Mouse (Mus musculus) layer of hippocampus, adult 18-20 months (tissue): ENCODE measurements at regions not wholly inside any gene's neighbourhood (a gene's known extent, or its start where the extent isn't known, plus 50 kb on each side); places are given as distances from the start of the nearest gene placed in this dataset.
A peak's percentile ranks its signal among the peaks of the same experiment; 100 is the strongest.

Experiments used
- DNase-seq, 2 experiments: peaks; one replicate each; pipeline ENCODE4 v3.0.0; 2022; ENCODE audit warnings: low spot score in 2 of 2

DNA sequence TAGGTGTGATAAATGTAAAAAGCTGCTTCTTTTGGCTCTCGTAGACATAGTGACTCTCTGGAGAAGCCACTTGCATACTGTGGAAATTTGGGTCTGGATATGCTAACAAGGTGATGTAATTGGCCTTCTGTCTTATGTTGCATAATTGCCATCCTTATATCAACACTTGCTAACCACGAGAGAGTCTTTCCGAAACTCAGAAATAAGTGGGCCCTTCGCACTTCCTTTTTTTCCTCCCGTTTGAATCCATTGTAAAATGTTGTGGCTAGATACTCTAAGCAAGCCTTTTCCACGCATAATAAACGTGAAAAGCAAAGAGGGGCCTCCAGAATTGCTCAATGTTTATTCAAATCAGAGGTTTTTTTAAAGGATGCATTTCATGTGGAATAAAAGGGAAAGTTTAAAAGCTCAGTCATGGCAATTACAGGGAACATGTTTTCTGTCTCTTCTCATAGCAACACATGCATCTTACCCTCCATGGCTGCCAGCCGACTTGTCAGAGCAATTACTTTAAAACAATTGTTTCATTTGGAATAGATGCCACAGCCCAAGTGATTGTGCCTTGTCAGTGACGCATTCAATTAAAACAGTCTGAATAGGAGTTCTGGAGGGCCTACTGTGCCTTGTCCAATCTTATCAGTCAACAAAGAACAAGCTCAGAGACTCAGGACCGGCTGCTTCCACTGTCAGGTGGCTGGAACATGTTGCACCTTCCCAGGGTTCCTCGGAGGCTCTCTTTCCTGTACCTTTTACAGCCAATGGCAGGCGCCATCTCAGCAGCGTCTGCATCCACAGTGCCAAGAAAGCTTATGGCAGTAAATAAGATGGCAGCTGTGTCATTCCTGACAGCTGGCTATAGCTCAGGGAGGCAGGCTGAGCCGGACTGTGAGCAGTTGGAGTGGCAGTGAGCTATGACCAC lies 680.7 kb downstream of the Stpg2 start:
- peak in 1 of 2 experiments; percentile 35 for DNase-seq

DNA sequence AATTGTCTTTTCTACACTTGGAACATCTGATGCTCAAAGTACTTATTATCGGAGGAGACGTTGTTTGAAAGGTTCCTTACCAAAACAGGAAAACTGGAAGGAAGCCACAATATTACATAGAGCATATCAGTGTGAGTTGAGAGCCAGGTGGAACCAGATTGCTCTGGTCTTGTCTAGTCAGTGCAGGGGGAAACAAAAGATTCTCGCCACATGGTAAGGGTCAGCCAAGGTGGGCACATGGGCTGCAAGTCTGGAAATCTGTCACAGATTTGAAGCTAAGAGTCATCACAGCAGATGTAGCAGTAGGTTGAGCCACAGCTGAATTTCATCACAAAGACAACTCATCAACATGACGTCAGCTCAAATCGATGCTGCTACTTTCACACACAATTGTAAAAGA lies 681.8 kb downstream of the Stpg2 start:
- no peak for DNase-seq

- no peak for DNase-seq
Observed at GRCm38 (mm10) chr3:139888537-139888936, 683.0 kb downstream of the Stpg2 start.

GRCm38 (mm10) chr3:139890186-139890585 lies 684.7 kb downstream of the Stpg2 start:
- no peak for DNase-seq

- DNase-seq, result no peak
Observed at GRCm38 (mm10) chr3:139897894-139898293, 692.4 kb downstream of the Stpg2 start.

DNA sequence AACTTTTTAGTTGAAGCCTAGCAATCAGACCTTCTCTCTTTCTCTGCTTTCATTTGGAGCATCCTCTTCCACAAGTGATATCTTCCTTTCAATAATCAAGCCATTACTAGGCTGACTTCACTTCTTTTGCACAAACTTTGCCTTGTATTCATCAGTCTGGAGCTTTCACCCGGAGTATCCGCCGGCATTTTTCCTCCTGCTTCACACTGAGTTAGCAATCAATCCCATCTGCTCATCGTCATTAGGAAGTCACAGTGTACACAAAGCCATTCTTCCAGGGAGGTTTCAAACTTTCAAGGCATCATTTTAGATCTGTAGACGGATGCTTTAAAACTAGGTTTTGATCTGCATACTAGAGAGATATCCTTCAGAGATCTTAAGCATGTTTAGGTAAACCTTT lies 693.7 kb downstream of the Stpg2 start:
- no peak for DNase-seq

DNA sequence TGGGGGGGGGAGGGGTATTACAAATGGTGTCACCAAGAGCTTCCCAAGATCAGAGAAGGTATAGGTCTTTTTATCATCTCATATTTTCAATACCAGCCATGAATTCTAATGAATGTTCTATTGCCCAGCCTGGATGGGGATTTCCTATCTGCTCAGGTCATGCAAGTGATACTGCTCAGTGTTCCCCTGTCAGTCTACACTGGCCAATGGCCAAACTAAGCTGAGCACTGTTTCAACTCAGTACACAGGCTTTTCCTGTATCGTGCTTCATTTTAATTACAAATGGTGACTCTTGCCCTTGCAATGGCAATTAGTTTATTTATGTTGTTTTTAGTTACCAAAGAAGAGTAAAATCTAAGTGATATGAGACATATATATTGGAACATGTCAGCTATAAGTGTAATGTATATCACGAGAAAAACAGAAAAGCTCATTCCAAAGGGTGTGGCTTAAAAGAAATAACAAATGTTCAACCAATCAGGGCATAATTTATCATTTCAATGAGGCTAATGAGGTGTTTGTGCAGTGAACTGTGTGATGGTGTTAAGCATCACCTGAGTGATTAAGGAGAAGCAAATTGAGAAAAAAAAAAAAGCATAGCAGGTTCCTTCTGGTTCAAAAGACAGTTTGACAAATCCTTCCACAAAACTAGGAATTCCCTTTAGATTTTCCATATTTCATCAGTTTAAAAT lies 708.3 kb downstream of the Stpg2 start:
- no peak for DNase-seq

DNA sequence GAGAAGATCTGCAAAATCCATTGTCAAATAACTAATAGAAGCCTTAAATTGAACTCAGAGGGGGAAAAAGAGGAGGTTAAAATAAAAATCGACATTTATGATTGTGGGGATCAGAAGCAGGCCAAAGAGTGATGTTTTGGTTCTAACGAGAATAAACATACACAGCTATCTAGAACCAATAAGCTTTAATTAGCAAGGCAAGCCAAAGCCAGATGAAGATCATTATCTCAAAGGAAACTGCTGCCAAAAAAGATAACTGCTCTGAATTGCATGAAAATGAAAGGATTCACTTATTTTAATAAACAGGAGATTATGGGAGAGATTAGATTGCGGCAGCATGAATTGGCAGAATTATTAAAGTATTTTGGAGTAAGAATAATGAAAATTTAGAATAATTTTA lies 716.8 kb downstream of the Stpg2 start:
- peak in 1 of 2 experiments; percentile 8 for DNase-seq

GRCm38 (mm10) chr3:139933039-139933438 lies 727.5 kb downstream of the Stpg2 start:
- no peak for DNase-seq

DNA sequence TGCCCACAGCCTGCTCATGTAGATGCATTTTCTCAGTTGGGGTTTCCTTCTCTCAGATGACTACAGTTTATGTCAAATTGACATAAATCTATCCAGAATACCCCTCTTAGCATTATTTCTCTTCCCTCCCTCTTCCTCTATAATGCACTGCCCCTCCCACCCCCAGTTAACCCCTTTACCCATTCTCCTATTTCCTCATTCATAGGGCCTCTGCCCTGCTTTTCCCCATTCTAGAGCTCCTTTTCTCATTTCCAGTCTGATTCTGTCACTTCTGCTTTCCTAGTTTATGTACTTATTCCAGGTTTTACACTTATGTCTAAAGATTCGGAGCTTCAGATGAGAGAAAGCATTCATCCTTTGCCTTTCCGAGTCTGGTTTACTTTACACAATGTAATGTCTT lies 740.7 kb downstream of the Stpg2 start:
- DNase-seq, result no peak

- DNase-seq, result no peak
Observed at GRCm38 (mm10) chr3:139947247-139947646, 741.8 kb downstream of the Stpg2 start.

- DNase-seq, result peak in 1 of 2 experiments; percentile 9
Observed at GRCm38 (mm10) chr3:139949096-139949495, 743.6 kb downstream of the Stpg2 start.

- peak in 1 of 2 experiments; percentile 36 for DNase-seq
Observed at GRCm38 (mm10) chr3:139950016-139950705, 744.7 kb downstream of the Stpg2 start.

DNA sequence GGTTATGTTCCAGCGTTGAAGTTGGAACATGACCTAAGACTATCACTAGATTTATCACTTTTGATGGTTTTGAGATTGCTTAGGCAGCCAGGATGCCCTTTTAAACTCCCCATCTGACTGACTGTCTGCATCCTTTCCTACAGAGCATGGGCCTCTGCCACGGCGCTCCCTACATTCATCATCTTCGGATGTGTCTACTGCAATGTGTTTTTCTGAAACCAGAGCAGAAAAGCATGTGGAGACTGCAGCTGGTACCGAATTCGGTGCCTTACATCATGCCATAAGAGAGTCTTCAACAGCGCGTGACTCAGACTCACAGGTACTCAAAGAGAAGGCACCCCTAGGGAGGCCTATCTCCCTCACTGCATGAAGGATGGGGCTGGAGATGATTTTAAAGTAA lies 746.0 kb downstream of the Stpg2 start:
- DNase-seq, result no peak

DNA sequence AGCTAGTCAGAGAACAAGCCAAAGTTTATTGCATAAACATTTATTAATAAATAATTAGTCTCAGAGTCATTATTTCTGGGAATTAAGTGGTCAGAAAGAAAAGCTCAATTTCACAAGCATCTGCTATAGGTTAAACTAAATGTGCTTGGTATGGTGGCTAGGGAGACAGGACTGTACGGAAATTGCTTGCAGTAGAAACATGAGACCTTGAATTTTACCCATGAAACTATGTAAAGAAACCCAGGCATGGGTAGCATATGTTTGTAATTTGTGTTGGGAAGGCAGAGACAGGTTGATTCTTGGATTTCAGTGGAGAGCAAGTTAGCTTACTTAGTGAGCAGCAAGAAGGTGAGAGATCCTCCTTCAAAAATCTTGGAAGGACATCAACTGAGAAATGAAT lies 772.7 kb downstream of the Stpg2 start:
- DNase-seq, result no peak

DNA sequence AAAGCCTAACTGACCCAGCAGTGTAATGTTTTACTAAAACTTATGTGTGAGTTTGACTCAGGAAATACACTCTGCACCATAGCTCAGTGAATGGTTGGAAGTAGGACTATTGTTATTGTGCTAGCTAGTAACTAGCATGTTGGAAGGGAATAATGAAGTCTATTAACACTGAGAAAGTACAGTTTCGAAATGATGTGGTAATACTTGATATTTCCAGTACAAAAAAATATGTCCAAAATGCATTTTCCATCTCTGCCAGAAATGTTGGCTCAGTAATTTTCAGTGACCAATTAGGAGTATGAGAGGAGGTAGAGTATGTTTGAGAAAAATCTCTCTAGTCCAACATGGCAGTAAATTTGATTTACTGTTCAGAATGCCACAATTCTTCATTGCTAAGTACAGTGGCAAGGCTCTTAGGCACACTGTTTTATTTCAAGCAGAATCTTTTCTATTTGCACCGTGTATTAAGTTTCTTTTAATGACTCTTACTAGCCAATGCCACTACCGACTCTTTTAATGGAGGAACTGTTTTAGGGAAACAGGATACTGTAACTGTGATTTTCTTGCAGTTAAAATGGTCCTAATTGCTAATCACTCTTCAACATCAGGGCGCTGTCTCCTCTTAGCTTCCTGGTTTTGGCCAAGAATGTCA lies 780.5 kb downstream of the Stpg2 start:
- DNase-seq, result no peak

- DNase-seq, result no peak
Observed at GRCm38 (mm10) chr3:139988938-139989337, 783.4 kb downstream of the Stpg2 start.

GRCm38 (mm10) chr3:139989380-139989779 lies 783.9 kb downstream of the Stpg2 start:
- DNase-seq, result no peak

DNA sequence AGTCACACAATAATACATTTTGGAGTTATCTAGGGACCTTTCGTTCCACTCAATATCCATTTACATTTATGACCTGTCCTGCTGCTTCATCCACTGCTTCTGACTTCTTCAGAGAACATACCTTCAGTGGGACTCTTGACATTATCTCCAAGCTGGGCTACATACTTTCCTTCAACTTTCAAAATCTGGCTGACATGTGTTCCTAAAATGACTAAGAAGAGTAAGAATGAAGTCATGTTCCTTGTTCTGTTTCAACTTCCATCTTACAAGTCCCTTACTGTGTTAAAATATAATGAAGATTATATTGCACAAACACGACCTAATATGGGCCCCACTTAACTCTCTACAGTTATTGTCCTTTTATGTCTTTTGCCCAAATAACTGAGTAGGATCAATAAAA lies 807.0 kb downstream of the Stpg2 start:
- DNase-seq, result no peak

DNA sequence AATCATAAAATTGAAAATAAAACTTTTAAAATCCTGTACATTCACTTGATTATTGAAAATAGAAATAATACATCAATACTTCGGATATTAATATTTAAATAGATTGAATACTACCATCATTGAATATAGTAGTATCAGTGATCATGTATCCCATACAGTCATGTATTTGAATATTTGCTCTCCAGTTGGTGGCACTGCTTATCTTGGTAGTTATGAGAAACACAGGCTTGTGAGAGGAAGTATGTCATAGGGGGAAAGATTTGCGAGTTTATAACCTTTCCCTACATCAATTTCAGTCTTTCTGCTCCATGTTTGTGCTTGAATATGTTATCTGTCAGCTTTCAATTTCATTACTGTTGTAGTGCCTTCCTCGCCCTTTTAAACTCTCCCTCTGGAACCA lies 828.6 kb downstream of the Stpg2 start:
- no peak for DNase-seq

- no peak for DNase-seq
Observed at GRCm38 (mm10) chr3:140035142-140035541, 829.6 kb downstream of the Stpg2 start.
